Mouse (Mus musculus): ENCODE data around the gene Efcab1. TPM values are rescaled to one million over a fixed set of nuclear protein-coding genes. Genes with fewer than 3 reads are reported as not detected.
"Not testable (repeated sequence)": the region's sequence is repeated elsewhere in the genome, so short reads cannot be mapped to it uniquely, and the experiment has no call there.

Efcab1 gene
- total RNA-seq (2017) = not detected in 2 replicates

- no peak for ATAC-seq (replicated peaks in 1 of 2; ENCODE audit: insufficient read depth in 1 of 2, low FRiP score in 2 of 2, low TSS enrichment in 1 of 2, low read depth in 1 of 2, poor library complexity in 2 of 2, severe bottlenecking in 2 of 2)
Observed at GRCm38 (mm10) chr16:14906393-14907100, at the start of gene Efcab1. Efcab1 (plus strand) TSS chr16:14906606.

- ATAC-seq (replicated peaks in 1 of 2; ENCODE audit: insufficient read depth in 1 of 2, low FRiP score in 2 of 2, low TSS enrichment in 1 of 2, low read depth in 1 of 2, poor library complexity in 2 of 2, severe bottlenecking in 2 of 2) = no peak
Observed at GRCm38 (mm10) chr16:14859443-14859842, 47.0 kb upstream of the Efcab1 start.

- no peak for ATAC-seq (replicated peaks in 1 of 2; ENCODE audit: insufficient read depth in 1 of 2, low FRiP score in 2 of 2, low TSS enrichment in 1 of 2, low read depth in 1 of 2, poor library complexity in 2 of 2, severe bottlenecking in 2 of 2)
Observed at GRCm38 (mm10) chr16:14884916-14885315, 21.5 kb upstream of the Efcab1 start.

GRCm38 (mm10) chr16:14885372-14885771 is 21.0 kb upstream of the Efcab1 start:
- no peak for ATAC-seq (replicated peaks in 1 of 2; ENCODE audit: insufficient read depth in 1 of 2, low FRiP score in 2 of 2, low TSS enrichment in 1 of 2, low read depth in 1 of 2, poor library complexity in 2 of 2, severe bottlenecking in 2 of 2)

GRCm38 (mm10) chr16:14892492-14892891 is 13.9 kb upstream of the Efcab1 start:
- no peak for ATAC-seq (replicated peaks in 1 of 2; ENCODE audit: insufficient read depth in 1 of 2, low FRiP score in 2 of 2, low TSS enrichment in 1 of 2, low read depth in 1 of 2, poor library complexity in 2 of 2, severe bottlenecking in 2 of 2)

- no peak for ATAC-seq (replicated peaks in 1 of 2; ENCODE audit: insufficient read depth in 1 of 2, low FRiP score in 2 of 2, low TSS enrichment in 1 of 2, low read depth in 1 of 2, poor library complexity in 2 of 2, severe bottlenecking in 2 of 2)
Observed at GRCm38 (mm10) chr16:14893864-14894263, 12.5 kb upstream of the Efcab1 start.

GRCm38 (mm10) chr16:14894713-14895112 is 11.7 kb upstream of the Efcab1 start:
- no peak for ATAC-seq (replicated peaks in 1 of 2; ENCODE audit: insufficient read depth in 1 of 2, low FRiP score in 2 of 2, low TSS enrichment in 1 of 2, low read depth in 1 of 2, poor library complexity in 2 of 2, severe bottlenecking in 2 of 2)

- no peak for ATAC-seq (replicated peaks in 1 of 2; ENCODE audit: insufficient read depth in 1 of 2, low FRiP score in 2 of 2, low TSS enrichment in 1 of 2, low read depth in 1 of 2, poor library complexity in 2 of 2, severe bottlenecking in 2 of 2)
Observed at GRCm38 (mm10) chr16:14895543-14895942, 10.9 kb upstream of the Efcab1 start.

- ATAC-seq (replicated peaks in 1 of 2; ENCODE audit: insufficient read depth in 1 of 2, low FRiP score in 2 of 2, low TSS enrichment in 1 of 2, low read depth in 1 of 2, poor library complexity in 2 of 2, severe bottlenecking in 2 of 2) = not testable (repeated sequence)
Observed at GRCm38 (mm10) chr16:14930711-14931110, 24.3 kb downstream of the Efcab1 start.

GRCm38 (mm10) chr16:14936478-14937166 is 30.2 kb downstream of the Efcab1 start:
- ATAC-seq (replicated peaks in 1 of 2; ENCODE audit: insufficient read depth in 1 of 2, low FRiP score in 2 of 2, low TSS enrichment in 1 of 2, low read depth in 1 of 2, poor library complexity in 2 of 2, severe bottlenecking in 2 of 2) = not testable (repeated sequence)

- no peak for ATAC-seq (replicated peaks in 1 of 2; ENCODE audit: insufficient read depth in 1 of 2, low FRiP score in 2 of 2, low TSS enrichment in 1 of 2, low read depth in 1 of 2, poor library complexity in 2 of 2, severe bottlenecking in 2 of 2)
Observed at GRCm38 (mm10) chr16:14939552-14939951, 33.1 kb downstream of the Efcab1 start.

- no peak for ATAC-seq (replicated peaks in 1 of 2; ENCODE audit: insufficient read depth in 1 of 2, low FRiP score in 2 of 2, low TSS enrichment in 1 of 2, low read depth in 1 of 2, poor library complexity in 2 of 2, severe bottlenecking in 2 of 2)
Observed at GRCm38 (mm10) chr16:14939994-14940715, 33.7 kb downstream of the Efcab1 start.

GRCm38 (mm10) chr16:14940898-14941297 is 34.5 kb downstream of the Efcab1 start:
- 0 out of 4 replicates have a peak, but pooled peaks of 1 of the 2 experiments have one; percentile 32 for ATAC-seq (replicated peaks in 1 of 2; ENCODE audit: insufficient read depth in 1 of 2, low FRiP score in 2 of 2, low TSS enrichment in 1 of 2, low read depth in 1 of 2, poor library complexity in 2 of 2, severe bottlenecking in 2 of 2)

- no peak for ATAC-seq (replicated peaks in 1 of 2; ENCODE audit: insufficient read depth in 1 of 2, low FRiP score in 2 of 2, low TSS enrichment in 1 of 2, low read depth in 1 of 2, poor library complexity in 2 of 2, severe bottlenecking in 2 of 2)
Observed at GRCm38 (mm10) chr16:14943530-14943929, 37.1 kb downstream of the Efcab1 start.

- ATAC-seq (replicated peaks in 1 of 2; ENCODE audit: insufficient read depth in 1 of 2, low FRiP score in 2 of 2, low TSS enrichment in 1 of 2, low read depth in 1 of 2, poor library complexity in 2 of 2, severe bottlenecking in 2 of 2) = not testable (repeated sequence)
Observed at GRCm38 (mm10) chr16:14947561-14947960, 41.2 kb downstream of the Efcab1 start.

GRCm38 (mm10) chr16:14951894-14952293 is 45.5 kb downstream of the Efcab1 start:
- ATAC-seq (replicated peaks in 1 of 2; ENCODE audit: insufficient read depth in 1 of 2, low FRiP score in 2 of 2, low TSS enrichment in 1 of 2, low read depth in 1 of 2, poor library complexity in 2 of 2, severe bottlenecking in 2 of 2) = no peak

- ATAC-seq (replicated peaks in 1 of 2; ENCODE audit: insufficient read depth in 1 of 2, low FRiP score in 2 of 2, low TSS enrichment in 1 of 2, low read depth in 1 of 2, poor library complexity in 2 of 2, severe bottlenecking in 2 of 2) = no peak
Observed at GRCm38 (mm10) chr16:14959743-14960142, 53.3 kb downstream of the Efcab1 start.

GRCm38 (mm10) chr16:14973696-14974095 is 67.3 kb downstream of the Efcab1 start:
- ATAC-seq (replicated peaks in 1 of 2; ENCODE audit: insufficient read depth in 1 of 2, low FRiP score in 2 of 2, low TSS enrichment in 1 of 2, low read depth in 1 of 2, poor library complexity in 2 of 2, severe bottlenecking in 2 of 2) = no peak

All from hematopoietic stem cell, adult 5-6 weeks (primary cell).